Mouse (Mus musculus) G1E (cell line): ENCODE data around the gene Cnr2. TPM values are rescaled to one million over a fixed set of nuclear protein-coding genes. Genes with fewer than 3 reads are reported as not detected.

Source experiments
- ATAC-seq: 2 replicates; pipeline ENCODE4 v1.8.0; 2016; ENCODE audit warnings: mild to moderate bottlenecking; ENCODE audit not compliant: insufficient number of reproducible peaks, poor library complexity, low FRiP score, severe bottlenecking; ENCODE audit errors: extremely low read depth
- DNase-seq: peaks from one replicate; pipeline ENCODE4 v3.0.0; 2012; ENCODE audit warnings: low spot score
- H3K27me3 ChIP-seq: 2 replicates; pipeline ENCODE4 v1.6.1; 2012; ENCODE audit warnings: mild to moderate bottlenecking, low read length, inconsistent platforms; ENCODE audit not compliant: insufficient read depth
- H3K36me3 ChIP-seq: replicated peaks from 2 replicates; pipeline ENCODE3; 2012; ENCODE audit warnings: mild to moderate bottlenecking, inconsistent platforms
- H3K4me1 ChIP-seq: 2 replicates; pipeline ENCODE4 v1.6.1; 2012; ENCODE audit warnings: low read depth, low read length, inconsistent platforms, mixed read lengths; ENCODE audit not compliant: insufficient read depth
- H3K4me3 ChIP-seq: 2 replicates; pipeline ENCODE4 v1.5.1; 2012; ENCODE audit warnings: low read depth, mild to moderate bottlenecking, inconsistent platforms, low read length, moderate library complexity, mixed read lengths
- H3K9me3 ChIP-seq: replicated peaks from 2 replicates; pipeline ENCODE4 v1.6.1; 2012; ENCODE audit warnings: inconsistent platforms
- CTCF ChIP-seq: IDR thresholded peaks from 2 replicates; pipeline ENCODE4 v1.5.1; 2012; ENCODE audit warnings: low read depth, low read length, inconsistent platforms, mixed read lengths
- GATA1 ChIP-seq: IDR thresholded peaks from 2 replicates; pipeline ENCODE4 v1.6.1; 2012; ENCODE audit warnings: borderline replicate concordance, low read length, inconsistent platforms, mixed read lengths
- GATA2 ChIP-seq: IDR thresholded peaks from 2 replicates; pipeline ENCODE4 v1.6.1; 2012; ENCODE audit warnings: low read depth, low read length, inconsistent platforms, borderline replicate concordance
- POLR2AphosphoS5 ChIP-seq: IDR thresholded peaks from 2 replicates; pipeline ENCODE4 v1.6.1; 2012; ENCODE audit warnings: low read depth, low read length, inconsistent platforms; ENCODE audit not compliant: insufficient replicate concordance
- TAL1 ChIP-seq: conservative IDR thresholded peaks from 2 replicates; pipeline ENCODE4 v1.6.1; 2012; ENCODE audit warnings: low read depth, low read length, inconsistent platforms, mixed read lengths
- polyA plus RNA-seq: library from polyadenylated mRNA; stranded (reverse); fragments of >175 nt; gene quantifications from 2 replicates; pipeline ENCODE4 v1.2.3, GENCODE M21; 2012
- total RNA-seq, 2 experiments: library from RNA; stranded (forward) in 1 of 2; stranded (reverse) in 1 of 2; fragments of 200-1000 nt in 1 of 2; fragments of >200 nt in 1 of 2; fragmentation: Nextera tagmentation in 1 of 2; gene quantifications; 2 replicates each; pipeline ENCODE4 v1.2.3; 2014 to 2017

Cnr2 gene
- total RNA-seq (2014; fragmentation: Nextera tagmentation) (13.4 and 13.6 TPM in 2 replicates), total RNA-seq (2017) (28.2 and 30.6 TPM in 2 replicates), polyA plus RNA-seq (4.0 and 5.1 TPM in 2 replicates)

- TF ChIP-seq CTCF, result no peak
- TF ChIP-seq TAL1, result 0 out of 2 replicates have a peak, but pooled peaks have one; percentile 7
- Histone ChIP-seq H3K9me3 (peaks cover 4% of the 10 kb centered on the region; the same call in 1 of the 2 replicates), H3K4me1 (peaks cover 74% of the 10 kb centered on the region), H3K4me3 (peak within 1 kb of the TSS; percentile 62), H3K36me3 (peaks cover 10% of the 10 kb centered on the region), H3K27me3 (no peaks in the 10 kb centered on the region)
- DNase-seq (no peak), ATAC-seq (no peak)
These were observed at the start of gene Cnr2 for GRCm38 (mm10) chr4:135895071-135895571. Gene Cnr2 (plus strand): TSS chr4:135895394.

GRCm38 (mm10) chr4:135847581-135847980, 47.6 kb upstream of the Cnr2 start:
- no peak for ATAC-seq
- H3K4me1 ChIP-seq, result peaks cover 9% of the 10 kb centered on the region; the same call in 1 of the 2 replicates
- H3K9me3 ChIP-seq, result peaks cover 7% of the 10 kb centered on the region
- peaks cover 56% of the 10 kb centered on the region for H3K27me3 ChIP-seq
- no peak overlapping the region for H3K4me3 ChIP-seq
- DNase-seq, result no peak
- TF ChIP-seq GATA1 (no peak), TAL1 (no peak), POLR2AphosphoS5 (no peak), CTCF (no peak), GATA2 (no peak)
- H3K36me3 ChIP-seq, result no peaks in the 10 kb centered on the region

DNA sequence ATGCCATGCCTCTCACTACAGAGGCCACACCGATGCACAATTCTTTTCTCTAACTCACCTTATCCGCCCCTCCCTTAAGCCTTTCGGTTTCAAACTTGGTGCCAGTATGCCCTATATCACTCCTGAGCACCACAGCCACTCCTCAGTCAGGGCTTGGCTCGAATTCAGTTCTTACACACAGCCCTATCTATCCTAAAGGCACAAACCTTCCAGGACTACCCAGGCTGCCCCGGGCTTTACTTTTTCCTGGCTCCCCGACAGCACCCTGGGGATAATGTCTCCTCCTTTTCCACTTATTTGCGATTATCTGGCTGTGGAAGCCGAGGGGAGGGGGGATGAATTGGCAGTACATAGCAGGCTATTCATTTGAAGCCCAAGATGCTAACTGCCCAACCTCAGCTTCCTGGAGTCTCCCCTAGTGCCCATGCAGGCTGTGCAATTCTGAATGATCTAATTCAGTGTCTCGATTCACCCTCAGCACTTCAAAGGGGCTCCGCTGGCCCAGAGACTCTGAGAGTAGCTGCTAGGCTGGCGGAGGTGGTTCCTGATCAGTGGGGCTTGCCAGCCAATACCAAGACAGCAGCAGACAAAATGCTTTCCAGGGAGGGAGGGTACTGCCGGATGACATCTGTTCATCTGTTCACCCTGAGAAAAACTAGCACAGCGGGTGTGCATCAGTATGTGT, 44.6 kb upstream of the Cnr2 start:
- Histone ChIP-seq H3K9me3 (no peaks in the 10 kb centered on the region), H3K27me3 (peaks cover 51% of the 10 kb centered on the region), H3K4me3 (no peak overlapping the region), H3K36me3 (no peaks in the 10 kb centered on the region), H3K4me1 (peaks cover 25% of the 10 kb centered on the region)
- ATAC-seq (no peak), DNase-seq (no peak)
- TF ChIP-seq GATA1 (no peak), GATA2 (no peak), TAL1 (no peak), CTCF (no peak), POLR2AphosphoS5 (no peak)

GRCm38 (mm10) chr4:135851942-135852341, 43.3 kb upstream of the Cnr2 start:
- peaks cover 25% of the 10 kb centered on the region for H3K4me1 ChIP-seq
- TF ChIP-seq GATA2 (no peak), GATA1 (no peak)
- H3K27me3 ChIP-seq, result peaks cover 44% of the 10 kb centered on the region
- no peak overlapping the region for H3K4me3 ChIP-seq
- H3K36me3 ChIP-seq, result no peaks in the 10 kb centered on the region
- no peak for DNase-seq
- no peaks in the 10 kb centered on the region for H3K9me3 ChIP-seq
- no peak for ATAC-seq

DNA sequence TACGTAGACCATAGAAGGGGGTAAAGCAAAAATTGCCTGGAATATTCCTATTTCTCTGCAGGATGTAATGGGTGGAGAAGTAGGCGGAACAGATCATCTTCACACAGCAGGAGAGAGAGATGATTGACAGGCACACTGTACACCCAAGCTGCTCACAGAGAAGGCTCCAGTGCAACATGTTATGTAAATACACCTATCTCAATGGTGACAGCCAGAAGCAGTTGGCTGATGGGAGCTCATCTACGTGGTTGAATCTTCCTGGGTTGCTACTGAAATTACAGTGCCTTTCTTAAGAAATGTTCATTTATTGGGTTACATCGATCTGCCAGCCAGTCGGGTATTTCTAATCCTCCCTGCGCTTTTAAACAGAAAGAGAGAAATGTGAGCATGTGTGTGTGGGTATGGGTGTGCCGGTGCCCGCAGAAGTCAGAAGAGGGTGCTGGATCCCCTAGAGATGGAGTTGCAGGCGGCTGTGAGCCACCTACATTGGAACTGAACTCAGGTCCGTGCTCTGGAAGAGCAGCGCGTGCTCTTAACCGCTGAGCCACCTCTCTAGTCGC, 41.1 kb upstream of the Cnr2 start:
- no peak for TF ChIP-seq POLR2AphosphoS5
- TF ChIP-seq CTCF, result no peak
- no peak for TF ChIP-seq GATA1
- no peak for TF ChIP-seq GATA2
- TF ChIP-seq TAL1, result no peak
- Histone ChIP-seq H3K27me3 (peaks cover 29% of the 10 kb centered on the region), H3K4me1 (peaks cover 30% of the 10 kb centered on the region), H3K4me3 (no peak overlapping the region), H3K36me3 (peaks cover 6% of the 10 kb centered on the region), H3K9me3 (no peaks in the 10 kb centered on the region)
- DNase-seq, result no peak
- no peak for ATAC-seq

DNA sequence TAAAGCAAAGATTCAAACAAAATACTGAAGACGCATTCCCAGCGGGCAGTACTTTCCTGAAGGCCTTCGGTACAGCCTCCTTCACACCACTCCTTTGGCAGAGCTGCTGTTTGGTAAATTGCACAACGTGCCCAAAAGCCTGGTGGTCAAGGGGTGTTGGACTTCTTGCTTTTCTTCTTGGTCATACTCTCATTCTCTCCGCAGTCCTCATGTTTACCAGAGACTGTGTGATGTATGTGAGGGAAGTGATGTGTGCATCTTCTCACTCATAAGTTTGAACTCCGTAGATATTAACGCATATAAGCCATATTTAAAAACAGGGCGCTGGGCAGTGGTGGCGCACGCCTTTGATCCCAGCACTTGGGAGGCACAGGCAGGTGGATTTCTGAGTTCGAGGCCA, 40.6 kb upstream of the Cnr2 start:
- ATAC-seq (no peak), DNase-seq (no peak)
- TF ChIP-seq GATA2, result no peak
- no peak for TF ChIP-seq POLR2AphosphoS5
- peaks cover 26% of the 10 kb centered on the region for H3K27me3 ChIP-seq
- peak overlapping the region; percentile 40; the same call in 1 of the 2 replicates for H3K4me3 ChIP-seq
- H3K9me3 ChIP-seq, result no peaks in the 10 kb centered on the region
- H3K4me1 ChIP-seq, result peaks cover 34% of the 10 kb centered on the region
- H3K36me3 ChIP-seq, result peaks cover 11% of the 10 kb centered on the region

- peak; percentile 70 for DNase-seq
- Histone ChIP-seq H3K4me3 (peak overlapping the region; percentile 93), H3K4me1 (peaks cover 39% of the 10 kb centered on the region), H3K9me3 (no peaks in the 10 kb centered on the region), H3K27me3 (peaks cover 23% of the 10 kb centered on the region), H3K36me3 (peaks cover 16% of the 10 kb centered on the region)
- no peak for ATAC-seq
- TF ChIP-seq CTCF (no peak), GATA1 (no peak), TAL1 (no peak), GATA2 (no peak), POLR2AphosphoS5 (no peak)
These were observed 40.1 kb upstream of the Cnr2 start for GRCm38 (mm10) chr4:135855080-135855479.
